Mouse (Mus musculus) right cerebral cortex, postnatal 25 days (tissue): Measurements from ENCODE around the gene Pgm3.
"Not testable (repeated sequence)": the region's sequence is repeated elsewhere in the genome, so short reads cannot be mapped to it uniquely, and the experiment has no call there.

Experiments
- DNase-seq: peaks from one replicate; pipeline ENCODE4 v3.0.0; 2022

Pgm3 gene

DNA sequence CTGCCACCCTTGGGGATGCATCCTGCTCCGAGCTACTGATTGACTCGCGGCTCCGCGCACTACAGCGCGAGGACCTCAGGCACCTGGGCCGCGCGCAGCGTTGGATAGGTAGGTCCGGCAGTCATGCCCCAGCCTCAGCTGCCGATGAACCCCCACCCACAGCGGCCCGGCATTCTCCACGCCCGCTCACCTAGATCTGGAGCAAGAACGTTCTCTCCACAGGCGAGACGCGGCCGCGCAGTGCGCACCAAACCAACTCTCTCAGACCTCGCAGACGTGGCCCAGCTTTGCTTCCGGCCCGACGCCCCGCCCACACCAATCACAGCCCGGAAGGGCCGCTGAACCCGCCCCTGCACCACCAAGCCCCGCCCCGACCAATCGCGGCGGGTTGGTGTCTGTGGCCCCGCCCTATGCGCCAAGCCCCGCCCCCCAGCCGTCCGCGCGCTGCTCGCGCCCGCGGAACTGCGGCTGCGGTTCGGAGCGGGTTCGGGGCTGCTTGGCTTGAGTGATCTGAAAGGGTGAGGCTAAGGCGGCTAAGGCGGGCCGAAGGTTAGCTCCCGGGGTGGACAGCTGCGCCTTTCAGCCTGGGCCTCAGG, at the start of gene Pgm3, which contains the start of gene Rwdd2a:
TSS of gene Pgm3 (minus strand) at position 303 of the 596 bp plus-strand sequence.
TSS of gene Rwdd2a (plus strand) at position 452 of the 596 bp plus-strand sequence.
- peak; percentile 96 for DNase-seq

DNA sequence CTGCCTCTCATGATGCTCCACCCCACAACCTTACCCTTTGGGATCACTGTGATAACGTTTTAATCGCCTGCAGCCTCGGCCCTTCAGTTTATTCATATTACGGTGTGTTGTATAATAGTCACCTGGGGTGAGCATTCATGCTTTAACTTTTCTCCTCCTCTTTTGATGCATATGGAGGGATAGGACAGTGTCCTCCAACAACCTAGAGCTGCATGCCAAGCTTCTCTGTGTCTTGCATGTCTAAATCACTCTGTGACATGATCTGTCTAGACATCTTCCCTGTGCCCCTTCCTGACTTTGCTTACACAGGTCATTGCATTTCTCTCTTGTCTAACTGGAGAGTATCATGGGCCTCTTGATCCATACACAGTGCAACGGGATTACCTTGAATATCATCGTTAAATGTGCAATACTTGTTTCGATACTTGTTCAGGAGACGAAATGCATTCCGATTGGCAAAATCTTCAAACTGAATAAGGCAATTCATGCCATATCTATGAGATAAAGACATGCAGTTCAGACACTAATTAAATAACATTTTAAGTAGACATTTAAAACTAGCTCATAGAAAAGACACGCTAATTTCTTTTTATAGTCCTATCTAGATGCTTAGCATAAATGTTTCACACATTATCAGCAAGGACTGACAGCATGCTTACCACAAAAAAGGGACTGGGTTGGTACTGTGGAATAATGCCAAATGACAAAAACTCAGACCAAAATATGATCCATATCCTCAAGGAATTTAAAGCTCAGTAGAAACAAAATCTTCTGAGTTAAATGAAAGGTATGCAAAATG, 47.9 kb upstream of the Pgm3 start:
- no peak for DNase-seq

DNA sequence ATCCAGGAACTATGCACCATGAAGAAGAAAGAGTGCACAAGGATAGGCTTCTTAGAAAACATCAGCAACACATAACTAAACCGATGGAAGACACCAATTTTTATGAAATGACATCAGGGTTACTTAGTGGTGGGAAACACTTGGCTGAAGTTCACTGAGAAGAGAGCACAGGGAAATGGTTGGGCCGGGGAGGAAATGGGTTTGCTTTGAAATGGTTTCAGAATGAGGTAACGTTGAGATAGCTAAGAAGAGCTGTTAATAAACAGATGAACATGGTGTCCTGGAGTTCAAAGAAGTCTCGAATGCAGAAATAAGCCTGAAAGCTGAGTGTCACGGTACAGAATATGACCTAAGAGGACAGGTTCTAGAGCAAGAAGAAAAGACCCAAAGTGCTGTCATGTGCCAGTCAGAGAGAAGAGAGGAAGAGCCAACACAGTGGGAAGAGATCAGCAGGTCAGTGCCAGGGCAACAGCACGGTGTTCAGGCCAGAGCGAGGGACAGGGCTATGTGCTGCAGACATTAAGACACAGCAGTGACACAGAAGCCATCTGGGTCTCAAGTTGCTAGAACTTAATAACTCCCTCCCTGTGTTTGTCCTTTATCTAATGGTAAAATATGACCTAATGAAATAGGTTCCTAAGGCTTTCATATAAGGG, 46.3 kb upstream of the Pgm3 start:
- no peak for DNase-seq

DNA sequence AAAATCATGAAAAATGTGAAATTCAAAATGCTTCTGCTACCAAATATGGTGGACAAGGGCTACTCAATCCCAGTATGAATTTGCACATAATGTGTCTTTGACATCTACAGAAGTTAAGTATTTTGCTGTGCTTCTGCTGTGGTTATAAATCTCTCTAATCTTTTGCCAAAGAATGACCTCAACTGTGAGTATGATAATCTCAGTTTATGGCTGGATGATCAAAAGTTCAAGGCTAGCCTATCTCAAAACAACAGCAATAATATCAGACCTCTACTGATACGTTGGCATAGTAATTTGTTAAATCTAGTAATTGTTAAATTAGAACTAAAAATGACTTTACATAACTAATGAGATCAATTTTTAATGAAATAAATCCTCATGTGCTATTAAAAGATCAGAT, 44.1 kb upstream of the Pgm3 start:
- DNase-seq, result no peak

DNA sequence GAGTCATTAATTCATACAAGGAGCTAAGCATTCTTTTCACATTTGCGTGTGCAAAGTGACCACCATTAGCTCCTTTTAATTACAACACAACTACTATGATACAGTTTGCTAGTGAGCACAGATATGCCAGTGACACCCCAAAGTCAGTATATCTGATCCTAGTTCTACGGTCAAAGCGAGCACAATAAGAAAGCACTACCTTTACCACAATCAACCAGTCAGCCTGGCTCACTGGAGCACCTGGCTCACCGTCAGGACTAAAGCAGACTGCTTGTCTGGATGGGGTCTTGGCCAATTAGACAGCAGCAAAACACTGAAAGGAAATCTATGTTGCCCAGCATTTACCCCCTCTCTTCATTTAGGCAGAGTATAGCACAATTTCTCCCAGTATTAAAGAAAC, 40.4 kb upstream of the Pgm3 start:
- no peak for DNase-seq

DNA sequence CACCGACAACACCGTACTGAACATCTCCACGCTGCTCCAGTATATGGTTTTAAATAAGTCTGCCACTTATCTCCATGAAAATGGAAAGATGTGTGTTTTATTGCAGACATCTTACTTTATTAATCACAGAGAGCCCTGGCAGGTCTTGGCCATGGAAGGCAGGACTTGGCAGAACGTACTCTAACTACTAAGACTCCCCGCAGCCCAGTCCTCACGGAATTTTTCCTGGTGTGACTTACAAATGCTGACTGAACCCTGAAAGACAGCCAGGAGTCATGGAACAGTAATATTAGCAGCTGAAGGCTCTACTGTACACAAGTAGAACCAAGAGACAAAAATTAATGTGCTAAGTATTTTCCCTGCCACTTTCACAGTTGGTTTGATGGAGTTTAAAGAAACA, 34.1 kb upstream of the Pgm3 start:
- no peak for DNase-seq

DNA sequence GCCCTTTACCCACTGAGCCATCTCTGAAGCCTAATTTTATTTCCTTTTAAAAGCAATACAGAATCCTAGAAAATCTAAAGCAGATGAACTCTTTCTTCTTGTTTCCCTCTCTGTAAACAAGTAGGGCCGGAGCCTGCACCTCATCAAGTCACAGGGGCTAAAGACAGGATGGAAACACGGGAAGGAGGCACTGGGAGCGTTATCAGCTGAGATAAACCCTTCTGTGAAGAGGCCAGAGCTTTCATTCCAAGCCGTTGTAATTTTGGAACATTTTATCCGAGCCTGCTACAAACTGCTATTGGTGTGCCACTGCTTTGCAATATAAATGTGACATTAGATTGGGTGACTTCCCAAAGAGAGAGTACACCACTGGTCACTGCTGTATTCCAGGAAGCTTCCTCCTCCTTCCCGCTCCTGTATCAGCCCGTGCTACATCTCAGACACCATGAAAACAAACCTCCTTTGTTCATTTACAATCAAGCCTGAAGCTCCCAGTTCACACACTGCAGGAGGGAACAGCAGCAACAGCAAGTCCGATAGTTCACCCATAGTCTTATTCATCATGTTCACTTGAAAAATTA, 28.2 kb upstream of the Pgm3 start:
- no peak for DNase-seq

DNA sequence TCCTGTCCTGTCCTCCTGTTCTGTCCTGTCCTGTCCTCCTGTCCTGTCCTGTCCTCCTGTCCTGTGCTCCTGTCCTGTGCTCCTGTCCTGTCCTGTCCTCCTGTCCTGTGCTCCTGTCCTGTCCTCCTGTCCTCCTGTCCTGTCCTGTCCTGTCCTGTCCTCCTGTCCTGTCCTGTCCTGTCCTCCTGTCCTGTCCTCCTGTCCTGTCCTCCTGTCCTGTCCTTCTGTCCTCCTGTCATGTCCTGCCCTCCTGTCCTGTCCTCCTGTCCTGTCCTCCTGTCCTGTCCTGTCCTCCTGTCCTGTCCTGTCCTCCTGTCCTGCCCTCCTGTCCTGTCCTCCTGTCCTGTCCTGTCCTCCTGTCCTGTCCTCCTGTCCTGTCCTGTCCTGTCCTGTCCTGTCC, 25.3 kb upstream of the Pgm3 start:
- DNase-seq, result not testable (repeated sequence)

DNA sequence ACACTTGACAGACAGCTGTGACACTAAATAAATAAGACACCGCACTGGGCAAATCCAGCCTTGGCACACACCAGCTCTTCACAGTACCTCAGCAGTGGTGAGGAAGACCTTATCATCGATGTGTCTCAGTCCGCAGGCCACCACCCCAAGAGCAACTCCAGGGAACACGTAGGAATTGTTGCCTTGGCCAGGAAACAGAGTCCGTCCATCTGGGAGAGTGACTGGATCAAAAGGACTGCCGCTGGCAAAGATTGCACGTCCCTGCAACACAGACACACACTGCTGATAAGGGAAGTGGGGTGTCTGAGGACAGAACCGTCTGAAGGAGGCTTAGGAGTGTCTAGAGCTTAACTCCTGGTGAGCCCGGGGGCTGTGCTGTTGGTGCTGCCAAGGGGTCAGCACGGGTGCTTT, 22.7 kb upstream of the Pgm3 start:
- not testable (repeated sequence) for DNase-seq

DNA sequence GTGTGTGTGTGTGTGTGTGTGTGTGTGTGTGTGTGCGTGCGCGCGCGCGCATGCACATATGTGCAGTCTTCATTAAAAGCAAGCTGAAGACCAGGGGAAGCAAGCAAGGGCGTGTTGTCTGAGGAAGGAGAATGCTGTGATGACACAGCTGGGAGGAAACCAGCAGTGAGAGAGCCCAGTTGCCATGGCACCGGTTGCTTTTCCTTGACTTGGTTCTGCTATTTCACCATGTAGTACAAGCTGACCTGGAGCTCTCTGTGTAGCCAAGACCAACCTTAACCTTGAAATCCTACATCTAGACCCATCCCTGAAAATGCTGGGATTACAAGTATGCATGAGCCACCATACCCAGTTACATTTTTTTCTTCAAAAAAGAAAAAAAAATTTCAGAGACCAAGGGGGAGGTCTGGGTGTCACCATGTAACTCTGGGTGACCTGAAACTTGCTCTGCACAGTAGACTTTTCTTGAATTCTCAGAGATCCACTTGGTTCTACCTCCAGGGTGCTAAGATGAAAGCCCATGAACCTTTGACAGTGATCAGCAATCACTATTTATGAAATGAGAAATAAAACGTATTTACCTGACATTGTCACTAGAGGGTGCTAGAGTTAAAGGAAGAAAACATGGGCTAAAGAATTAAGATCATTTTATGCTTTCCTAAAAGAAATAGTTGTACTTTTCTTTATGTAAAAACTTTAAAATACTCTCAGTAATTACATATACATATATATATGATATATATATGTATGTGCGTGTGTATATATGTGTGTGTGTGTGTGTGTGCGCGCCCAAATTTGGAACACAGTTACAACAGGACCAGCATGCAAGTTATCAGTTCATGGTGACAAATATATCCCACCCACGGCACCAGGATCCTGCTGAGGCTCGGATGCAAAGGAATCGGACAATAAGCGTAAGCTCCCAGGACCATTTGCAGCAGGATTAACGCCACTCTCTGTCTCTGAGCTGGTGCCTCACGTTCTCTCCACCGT, 21.3 kb upstream of the Pgm3 start:
- DNase-seq, result peak; percentile 69

DNA sequence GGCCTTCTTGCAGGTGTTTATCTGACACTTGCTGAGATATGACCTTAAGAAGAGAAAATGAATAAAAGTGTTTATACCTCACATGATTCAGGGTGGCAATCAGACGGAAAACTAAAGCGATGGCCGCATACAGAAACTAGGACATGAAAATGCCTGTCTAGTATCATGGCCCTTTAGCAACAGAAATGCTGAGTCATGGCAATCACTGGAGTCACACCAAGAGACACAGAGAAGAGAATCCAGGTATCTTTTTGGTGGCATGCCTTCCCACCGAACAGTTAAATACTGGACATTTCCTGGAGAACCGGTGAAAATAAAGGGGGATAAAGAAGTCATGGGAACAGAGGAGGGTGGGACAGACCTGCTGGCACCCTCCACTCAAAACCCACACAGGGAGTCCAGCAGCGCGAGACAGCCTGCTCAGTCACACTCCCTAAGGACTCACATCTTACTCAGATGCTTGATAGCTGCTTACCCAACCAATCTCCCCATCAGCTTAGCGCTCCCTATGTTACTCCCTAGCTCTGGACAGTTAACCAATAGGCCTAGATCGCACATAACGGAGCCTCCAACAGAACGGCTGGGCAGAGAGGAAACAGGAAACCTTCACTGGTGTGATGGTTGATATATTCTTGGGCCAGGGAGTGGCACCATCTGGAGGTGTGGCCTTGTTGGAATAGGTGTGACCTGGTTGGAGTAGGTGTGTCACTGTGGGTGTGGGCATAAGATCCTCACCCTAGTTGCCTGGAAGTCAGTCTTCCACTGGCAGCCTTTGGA, 15.6 kb upstream of the Pgm3 start:
- DNase-seq, result no peak

DNA sequence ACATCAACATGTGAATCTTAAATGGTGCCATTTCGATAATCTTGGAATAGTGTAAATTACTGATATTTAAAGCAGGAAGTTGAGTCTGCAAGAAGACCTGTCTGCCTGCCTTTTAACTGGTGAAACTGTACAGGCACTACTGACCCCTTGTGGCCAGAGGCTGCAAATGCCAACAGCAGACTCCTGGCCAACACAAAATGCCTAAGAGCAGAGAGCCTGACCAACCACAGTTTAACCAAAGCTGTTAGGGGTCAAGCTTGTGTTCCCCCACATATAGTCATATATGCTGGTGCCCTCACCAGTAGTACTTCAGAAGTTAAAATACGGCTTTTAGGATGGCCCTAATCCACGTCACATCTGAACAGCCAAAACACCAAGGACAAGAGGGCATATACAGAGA, 12.1 kb upstream of the Pgm3 start:
- peak; percentile 59 for DNase-seq

DNA sequence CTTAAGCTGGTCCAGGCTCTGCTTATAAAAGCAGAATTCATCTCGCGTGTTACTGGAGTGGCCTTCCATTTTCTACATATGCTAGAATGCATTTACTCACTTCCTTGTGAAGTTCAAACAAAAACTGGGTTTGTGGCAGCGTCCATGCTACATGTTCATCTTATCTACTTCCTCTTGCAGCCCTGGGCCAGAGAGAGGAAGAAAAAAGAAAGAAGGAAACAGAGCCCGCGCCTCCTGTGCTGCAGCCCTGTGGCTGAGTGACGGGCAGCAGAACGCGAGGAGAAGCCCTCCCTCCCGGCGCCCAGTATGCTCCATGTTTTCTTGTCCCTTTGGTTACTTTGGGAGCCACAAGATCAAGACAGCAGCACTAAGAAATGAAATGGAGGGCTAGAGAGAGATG, 8.0 kb upstream of the Pgm3 start:
- no peak for DNase-seq

DNA sequence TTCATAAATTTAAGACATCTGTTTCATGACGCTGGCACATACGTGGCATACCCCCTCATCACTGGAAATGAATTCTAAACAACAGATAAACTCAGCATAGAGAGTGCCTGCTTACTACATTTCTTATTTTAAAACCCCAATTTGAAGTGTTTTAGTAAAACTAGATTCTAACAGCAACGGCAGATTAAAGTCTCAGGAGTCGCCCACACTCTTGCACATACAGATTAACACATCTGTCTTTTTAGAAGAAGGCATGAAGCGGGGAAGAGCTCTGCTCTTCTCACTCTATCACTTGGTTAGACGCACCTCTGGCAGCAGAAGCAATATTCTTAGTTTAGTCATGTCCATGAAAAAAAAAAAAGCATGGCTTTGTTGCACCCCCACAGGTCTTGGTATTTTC, 3.5 kb upstream of the Pgm3 start:
- DNase-seq, result no peak

DNA sequence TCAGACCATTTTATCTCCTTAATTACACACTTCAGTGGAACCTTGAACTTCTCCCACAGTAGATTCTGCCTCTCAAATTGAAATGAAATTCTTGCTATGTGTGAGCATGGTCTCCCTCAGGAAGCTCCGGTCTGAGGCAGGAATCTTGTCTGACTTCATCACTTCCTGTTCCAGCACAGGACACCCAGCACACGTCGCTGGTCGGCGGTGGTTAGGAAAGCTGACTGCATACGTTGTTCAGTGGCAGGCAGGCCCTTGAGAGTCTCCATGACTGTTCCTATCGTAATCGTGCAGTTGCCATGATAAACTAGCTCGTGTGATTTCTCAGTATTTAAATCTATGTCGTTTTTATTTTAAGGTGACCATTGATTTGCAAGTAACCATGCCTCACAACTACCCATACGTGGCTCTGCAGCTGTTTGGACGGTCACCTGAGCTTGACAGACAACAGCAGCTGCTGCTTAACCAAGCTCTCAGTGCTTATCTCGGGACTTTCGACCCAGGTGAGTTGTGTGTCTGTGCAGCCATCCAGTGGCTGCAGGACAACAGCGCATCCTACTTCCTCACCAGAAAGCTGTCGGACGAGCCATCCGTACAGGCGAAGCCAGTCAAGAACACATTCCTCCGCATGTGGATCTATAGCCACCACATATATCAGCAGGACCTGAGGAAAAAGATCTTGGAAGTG, 2.1 kb upstream of the Pgm3 start:
- DNase-seq, result no peak

DNA sequence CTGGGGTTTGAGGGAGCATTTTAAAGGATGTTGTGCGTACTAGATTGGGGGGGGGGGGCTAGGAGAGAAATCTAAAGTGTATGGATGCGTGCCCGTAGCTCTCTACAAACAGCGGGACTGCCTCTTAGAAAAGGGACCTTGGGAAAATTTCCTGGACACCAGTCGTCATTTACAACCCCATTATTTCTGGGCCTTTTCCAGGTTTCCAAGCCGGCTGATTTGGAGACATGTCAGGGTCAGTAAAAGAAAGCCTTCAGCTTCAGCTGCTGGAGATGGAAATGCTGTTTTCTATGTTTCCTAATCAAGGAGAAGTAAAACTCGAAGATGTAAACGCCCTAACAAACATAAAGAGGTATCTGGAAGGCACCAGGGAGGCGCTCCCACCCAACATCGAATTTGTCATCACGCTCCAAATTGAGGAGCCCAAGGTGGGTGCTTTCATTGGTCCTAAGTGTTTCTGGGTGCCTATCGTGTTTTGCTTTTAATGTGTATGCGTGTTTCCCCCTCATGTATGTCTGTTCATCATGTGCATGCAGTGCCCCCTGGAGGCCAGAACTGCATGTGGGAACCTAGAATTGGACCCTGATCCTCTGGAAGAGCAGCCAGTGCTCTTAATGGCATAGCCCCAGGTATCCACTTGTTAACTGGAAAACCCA, 1.1 kb upstream of the Pgm3 start:
- peak; percentile 76 for DNase-seq

DNA sequence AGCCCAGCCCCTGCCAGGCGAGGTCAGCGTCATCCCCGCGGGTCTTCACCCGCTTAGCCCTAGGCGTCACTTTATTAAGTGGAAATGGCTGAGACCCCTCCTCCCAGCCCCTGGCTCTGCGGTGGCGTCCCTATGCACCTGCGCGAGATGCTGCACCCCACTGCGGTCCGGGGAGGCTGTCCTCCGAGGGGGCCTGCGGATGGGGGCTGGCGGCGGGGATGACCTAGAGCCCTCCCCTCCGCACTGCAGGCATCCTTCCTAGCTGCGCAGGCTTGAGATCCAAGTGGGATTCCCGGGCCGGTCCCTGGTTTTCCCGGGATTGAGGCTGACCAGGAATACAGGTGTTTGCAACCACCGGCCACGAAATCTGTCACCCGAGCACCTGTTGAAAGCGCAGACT, 554 bp upstream of the Pgm3 start:
- peak; percentile 51 for DNase-seq

DNA sequence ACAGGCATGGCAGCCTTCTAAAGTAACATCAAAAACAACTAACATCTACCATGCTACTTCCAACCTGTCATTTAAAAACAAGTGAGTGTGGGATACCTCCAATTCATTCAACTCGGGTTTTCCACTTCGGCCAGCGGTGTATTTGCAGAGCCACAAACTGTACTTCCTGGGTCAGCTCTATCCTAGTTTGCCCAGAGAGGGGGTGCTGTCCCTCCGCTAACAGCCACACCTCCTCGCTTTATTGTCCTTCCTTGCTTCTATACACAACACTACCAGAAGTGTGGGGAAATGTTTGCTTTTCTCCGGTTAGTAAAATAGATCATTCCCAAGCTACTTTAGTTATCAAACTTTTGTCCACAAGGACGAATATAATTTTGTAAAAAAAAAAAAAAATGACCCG, 696 bp downstream of the Pgm3 start:
- no peak for DNase-seq

DNA sequence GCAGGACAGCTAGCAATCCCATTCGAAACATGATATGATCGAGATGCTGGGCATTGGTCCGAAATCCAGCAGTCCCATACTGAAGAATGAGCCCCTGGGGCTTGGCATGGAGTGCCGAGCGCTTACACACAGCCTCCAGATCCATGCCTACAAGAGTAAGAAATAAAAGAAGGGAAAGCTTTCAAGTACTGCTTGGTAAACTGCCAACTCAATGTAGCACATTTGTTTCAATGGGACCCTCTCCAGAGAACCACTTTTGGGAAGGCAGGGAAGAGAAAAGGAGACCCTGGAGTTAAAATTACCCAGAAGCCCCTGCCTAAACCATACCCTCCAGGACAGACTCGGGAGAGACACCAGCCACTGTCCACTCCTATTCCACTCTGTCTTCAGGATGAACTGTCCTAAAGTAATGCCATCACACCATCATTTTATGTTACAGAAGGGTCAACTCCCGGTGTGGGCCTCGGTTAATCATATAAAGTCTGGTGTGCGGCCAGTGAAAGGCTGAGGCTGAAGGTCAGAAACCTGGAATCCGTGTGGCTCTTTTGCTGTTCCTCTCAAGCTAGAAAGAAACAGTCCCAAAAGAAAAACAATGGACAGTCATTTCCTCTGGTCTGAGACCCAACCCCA, 1.3 kb downstream of the Pgm3 start:
- DNase-seq, result no peak

DNA sequence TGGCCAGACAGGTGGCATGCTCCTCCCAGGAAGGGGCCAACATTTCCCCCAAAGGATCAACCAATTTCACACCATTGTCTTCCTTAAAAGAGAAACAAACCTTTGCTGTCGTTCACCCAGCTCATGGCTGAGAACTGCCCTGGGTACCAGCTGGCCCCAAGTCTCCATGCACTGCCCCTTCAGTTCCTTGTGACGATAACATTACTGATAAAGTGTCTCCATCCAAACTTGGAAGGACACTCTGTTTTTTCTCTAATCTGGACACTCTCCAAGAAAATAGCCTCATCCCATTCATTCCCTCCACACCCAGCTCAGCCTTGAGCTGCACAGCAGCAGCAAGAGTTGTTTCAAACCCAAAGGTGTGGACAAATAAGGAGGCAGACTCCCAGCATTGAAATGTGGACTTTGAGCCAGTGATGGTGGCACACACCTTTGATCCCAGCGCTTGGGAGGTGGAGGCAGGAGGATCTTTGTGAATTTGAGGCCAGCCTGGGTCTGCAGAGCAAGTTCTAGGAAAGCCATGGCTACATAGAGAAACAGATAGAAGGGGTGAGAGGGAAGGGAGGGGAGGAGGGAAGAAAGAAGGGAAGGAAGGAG, 2.2 kb downstream of the Pgm3 start:
- DNase-seq, result no peak
